Mouse (Mus musculus): ENCODE data around the gene Zmynd10.

DNA sequence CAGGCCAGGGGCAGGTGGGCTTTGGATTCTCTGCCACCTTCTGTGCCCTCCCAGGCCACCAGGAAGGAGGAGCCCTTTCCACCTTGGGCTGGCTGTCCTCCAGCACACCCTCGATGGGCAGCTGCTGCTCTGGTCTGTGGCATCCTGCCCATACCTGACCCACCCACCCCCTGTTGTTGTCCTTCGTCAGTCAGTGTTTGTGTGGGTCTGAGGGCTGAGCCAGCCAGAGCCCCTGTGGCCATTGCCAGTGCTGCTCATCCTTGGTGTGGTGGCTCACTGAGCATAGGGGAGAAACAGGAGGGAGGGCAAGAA lies 24.7 kb upstream of the Zmynd10 start:
- no peak for TF ChIP-seq FOSL1 (IDR thresholded peaks at IDR 0.05; ENCODE audit: insufficient read depth, low read length, poor library complexity, severe bottlenecking)
- TF ChIP-seq CTCF (IDR thresholded peaks at IDR 0.05; ENCODE audit: control insufficient read depth, insufficient read depth, insufficient read length), result no peak
- TF ChIP-seq CEBPB (IDR thresholded peaks at IDR 0.05; ENCODE audit: low read depth), result no peak

Data from C2C12 (cell line).